Mouse (Mus musculus) adrenal gland, postnatal 14 days (tissue): ENCODE measurements around the gene Fbxw19. TPM values are rescaled to one million over a fixed set of nuclear protein-coding genes. Genes with fewer than 3 reads are reported as not detected.
"Not testable (repeated sequence)": the region's sequence is repeated elsewhere in the genome, so short reads cannot be mapped to it uniquely, and the experiment has no call there.

Experiments used
- DNase-seq: peaks from one replicate; pipeline ENCODE4 v3.0.0; 2021; ENCODE audit warnings: mixed read lengths
- long read RNA-seq, 2 experiments: library from polyadenylated mRNA; stranded (forward); transcript quantifications; one replicate each; pipeline ENCODE4 v2.0.0; 2021
- total RNA-seq: library from RNA; stranded (reverse); gene quantifications from 2 replicates; pipeline ENCODE4 v1.2.3, GENCODE M21; 2021

Fbxw19 gene
- total RNA-seq = not detected in 2 replicates
- long read RNA-seq, experiment 1 = 0 reads
- long read RNA-seq, experiment 2 = 0 reads

- DNase-seq = not testable (repeated sequence)
Measured at GRCm38 (mm10) chr9:109495775-109496174, at the start of gene Fbxw19. Gene Fbxw19 (minus strand): TSS chr9:109495875.

DNA sequence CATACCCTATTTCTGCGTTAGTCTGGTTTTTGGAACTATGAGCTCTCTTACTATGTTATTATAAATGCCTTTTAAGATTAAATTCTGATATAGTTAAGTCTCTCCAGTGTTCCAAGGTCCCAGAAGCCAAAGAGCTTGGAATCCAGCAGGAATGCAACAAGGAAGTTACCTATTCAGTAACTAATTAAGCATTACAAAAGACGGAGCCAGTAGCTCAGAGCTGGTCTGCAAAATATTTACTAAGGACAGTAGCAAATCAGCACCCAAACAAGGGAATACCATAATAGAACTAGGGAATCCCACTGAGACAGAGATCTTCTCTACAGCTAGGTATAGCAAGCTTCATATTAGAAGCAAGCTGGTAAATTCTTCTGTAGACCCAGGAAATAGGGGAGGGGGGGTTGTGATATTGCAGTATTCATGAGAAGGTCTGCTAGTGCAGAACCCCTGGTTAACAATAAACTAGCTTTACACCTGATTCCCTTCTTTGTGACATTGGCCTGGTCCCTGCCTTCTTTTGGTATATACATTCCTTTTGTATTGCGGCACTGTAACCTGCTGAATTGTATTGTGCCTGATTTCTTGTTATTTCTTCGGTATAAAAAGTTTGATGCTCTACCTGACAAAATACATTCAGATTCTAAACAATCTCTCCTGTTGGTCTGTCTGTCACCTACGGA, 27.9 kb upstream of the Fbxw19 start:
- DNase-seq = no peak

DNA sequence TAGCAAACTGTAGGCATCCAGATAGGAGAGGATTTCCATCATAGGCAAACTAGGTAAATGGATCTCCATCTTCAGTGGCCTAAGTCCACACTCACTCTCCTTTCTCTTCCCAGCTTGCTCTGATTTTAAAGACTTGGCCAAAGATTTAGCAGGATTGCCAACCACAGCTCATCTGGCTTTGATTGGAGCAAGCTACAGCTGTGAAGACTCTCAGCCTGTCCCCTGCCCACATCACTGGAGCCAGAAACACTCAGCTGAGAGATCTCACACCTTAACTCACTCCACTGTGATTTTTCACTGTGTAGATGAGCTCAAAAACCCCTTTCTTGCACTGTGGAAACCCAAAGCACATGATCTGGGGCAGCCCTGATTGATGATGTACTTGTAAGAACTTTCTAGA, 46.6 kb downstream of the Fbxw19 start, which contains the start of gene Fbxw16:
Gene Fbxw16, minus strand, starts transcription at position 101 of the 400 bp plus-strand sequence.
- DNase-seq = no peak

DNA sequence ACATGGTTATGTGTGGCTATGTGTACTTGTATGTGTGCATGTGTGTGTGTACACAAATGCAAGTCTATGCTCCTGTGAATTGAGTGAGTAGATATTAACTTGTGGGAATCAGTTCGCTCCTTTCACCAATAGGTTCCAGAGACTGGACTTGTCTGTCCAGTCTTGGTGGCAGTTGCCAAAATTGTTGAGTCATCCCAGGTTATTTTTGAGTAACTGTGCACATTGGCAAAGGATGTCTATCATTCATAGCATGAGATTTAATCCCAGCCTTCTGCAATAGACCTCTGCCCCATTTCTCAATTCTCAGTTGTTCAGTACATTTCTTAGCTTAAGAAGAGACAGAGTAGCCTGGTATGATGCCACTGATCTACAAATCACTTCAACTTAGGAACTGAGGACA, 62.7 kb downstream of the Fbxw19 start:
- DNase-seq = peak; percentile 37

Other genes starting within 250 kb of the Fbxw19 start
- not detected in 2 replicates for gene Fbxw14, start 208.2 kb downstream of the Fbxw19 start, total RNA-seq
- not detected in 2 replicates for gene Fbxw28, start 156.2 kb downstream of the Fbxw19 start, total RNA-seq
- not detected in 2 replicates for gene Fbxw22, start 91.6 kb downstream of the Fbxw19 start, total RNA-seq
- not detected in 2 replicates for gene Fbxw16, start 46.7 kb downstream of the Fbxw19 start, total RNA-seq
- not detected in 2 replicates for gene Fbxw15, start 72.4 kb upstream of the Fbxw19 start, total RNA-seq
- not detected in 2 replicates for gene Fbxw24, start 130.2 kb upstream of the Fbxw19 start, total RNA-seq
- gene Fbxw25, start 168.8 kb upstream of the Fbxw19 start, total RNA-seq = not detected in 2 replicates
- not detected in 2 replicates for gene Fbxw18, start 206.8 kb upstream of the Fbxw19 start, total RNA-seq